Mouse (Mus musculus) erythroblast, embryonic 14.5 days (primary cell): ENCODE data around the gene Anxa10.

ENCODE experiments used
- GATA1 ChIP-seq: IDR thresholded peaks from 2 replicates; pipeline ENCODE4 v1.6.1; 2012; ENCODE audit warnings: low read length, inconsistent platforms, mixed read lengths
- TAL1 ChIP-seq: IDR thresholded peaks from 3 replicates; pipeline ENCODE4 v1.6.1; 2012; ENCODE audit warnings: low read length, inconsistent platforms, mixed read lengths

DNA sequence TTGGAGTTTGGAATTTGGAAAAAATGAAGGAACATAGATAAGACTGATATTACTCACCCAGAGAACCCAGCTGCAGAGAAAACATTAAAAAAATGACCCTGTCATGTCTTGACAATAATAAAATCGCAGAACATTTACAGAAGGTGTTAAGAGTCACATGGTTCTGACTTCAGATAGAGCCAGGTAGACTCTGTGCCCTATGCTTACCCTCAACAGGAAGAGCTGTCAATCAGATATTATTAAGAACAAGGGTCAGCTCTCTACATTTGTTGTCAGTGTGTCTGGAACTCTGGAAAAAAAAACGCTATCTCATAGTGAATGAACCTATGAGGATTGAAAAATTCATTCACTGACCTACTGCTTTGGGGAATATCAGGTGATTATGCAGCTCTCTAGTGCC, 25.7 kb downstream of the Anxa10 start:
- TF ChIP-seq GATA1 = no peak
- no peak for TF ChIP-seq TAL1
